Mouse (Mus musculus): Measurements from ENCODE around the gene Tulp1. TPM values are rescaled to one million over a fixed set of nuclear protein-coding genes. Genes with fewer than 3 reads are reported as not detected.

Gene Tulp1
- polyA plus RNA-seq, 1 experiment from 2014 or later: 1.5 TPM

DNA sequence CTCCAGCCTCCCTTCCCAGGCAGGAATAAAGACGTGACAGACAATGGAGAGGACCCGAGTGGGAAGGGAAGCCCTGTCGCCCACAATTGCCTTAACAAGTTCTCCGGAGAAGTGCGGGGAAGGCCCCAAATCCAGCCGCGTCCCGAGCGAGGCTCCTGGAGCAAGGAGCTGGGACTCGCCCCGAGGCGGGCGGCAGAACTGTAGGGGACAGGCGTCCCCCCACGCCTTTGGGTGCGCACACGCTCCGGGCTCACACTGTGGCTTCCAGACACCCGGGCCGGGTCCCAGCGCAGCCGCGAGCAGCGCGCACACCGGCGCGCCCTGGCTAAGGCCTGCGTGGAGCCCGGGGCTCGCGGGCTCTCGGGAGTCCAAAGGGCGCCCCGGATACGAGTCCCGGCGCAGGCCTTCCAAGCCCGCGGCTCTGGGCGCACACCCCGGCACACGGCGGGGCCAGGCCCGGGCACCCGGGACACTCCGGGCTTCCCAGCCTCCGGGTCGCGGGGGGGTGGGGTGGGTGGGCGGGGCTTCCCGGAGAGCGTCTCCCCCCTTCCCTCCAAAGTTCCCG, 15.0 kb downstream of the Tulp1 start:
- peak; percentile 16; the same call in 1 of the 2 replicates for ATAC-seq (ENCODE audit: low FRiP score)
- Histone ChIP-seq H3K27ac (replicated peaks) (peak overlapping the region; percentile 71), H3K36me3 (no peaks in the 10 kb centered on the region), H3K9ac (replicated peaks) (peak overlapping the region; percentile 59), H3K4me1 (peaks cover 50% of the 10 kb centered on the region), H3K4me2 (peak overlapping the region; percentile 95), H3K9me3 (replicated peaks) (no peaks in the 10 kb centered on the region), H3K27me3 (replicated peaks) (peaks cover 36% of the 10 kb centered on the region), H3K4me3 (replicated peaks) (peak overlapping the region; percentile 59)
- under 1% methylated on average over 54 of the region's 54 CpGs for WGBS

DNA sequence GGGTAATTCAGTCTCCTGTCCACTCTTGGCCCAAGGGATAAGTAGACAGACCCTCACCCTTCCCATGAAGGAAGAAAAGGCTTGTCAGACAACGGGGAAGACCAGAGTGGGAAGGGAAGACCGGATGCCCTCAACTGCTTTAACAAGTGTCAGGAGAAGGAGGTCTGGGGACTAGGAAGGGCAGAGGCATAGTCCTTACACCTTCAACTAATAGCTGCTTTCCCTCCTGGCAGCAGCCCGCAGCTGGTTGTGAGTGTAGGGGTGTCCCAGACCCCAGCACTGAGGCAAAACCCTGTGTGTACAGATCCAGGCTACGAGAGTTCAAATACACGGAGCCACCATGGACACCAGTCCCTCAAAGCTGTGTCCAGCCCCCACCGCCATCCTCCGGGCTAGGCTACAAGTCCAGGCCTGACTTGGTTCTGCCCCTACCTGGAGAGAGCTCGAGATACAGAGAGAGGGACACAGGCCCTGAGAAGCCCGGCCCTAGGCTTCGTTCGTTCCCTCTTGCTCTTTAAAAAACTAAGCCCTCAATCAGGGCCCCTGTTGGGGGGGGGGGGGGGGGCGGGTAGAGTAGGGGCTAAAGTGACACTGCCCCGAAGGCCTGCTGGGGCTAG, 15.7 kb downstream of the Tulp1 start:
- Histone ChIP-seq H3K36me3 (no peaks in the 10 kb centered on the region), H3K9ac (replicated peaks) (peak overlapping the region; percentile 59), H3K9me3 (replicated peaks) (no peaks in the 10 kb centered on the region), H3K4me1 (peaks cover 50% of the 10 kb centered on the region), H3K27ac (replicated peaks) (no peak overlapping the region; the same call in 1 of the 2 replicates), H3K4me3 (replicated peaks) (peak overlapping the region; percentile 59), H3K4me2 (peak overlapping the region; percentile 95), H3K27me3 (replicated peaks) (peaks cover 36% of the 10 kb centered on the region)
- ATAC-seq (ENCODE audit: low FRiP score): no peak
- 17% methylated on average over 13 of the region's 13 CpGs for WGBS

DNA sequence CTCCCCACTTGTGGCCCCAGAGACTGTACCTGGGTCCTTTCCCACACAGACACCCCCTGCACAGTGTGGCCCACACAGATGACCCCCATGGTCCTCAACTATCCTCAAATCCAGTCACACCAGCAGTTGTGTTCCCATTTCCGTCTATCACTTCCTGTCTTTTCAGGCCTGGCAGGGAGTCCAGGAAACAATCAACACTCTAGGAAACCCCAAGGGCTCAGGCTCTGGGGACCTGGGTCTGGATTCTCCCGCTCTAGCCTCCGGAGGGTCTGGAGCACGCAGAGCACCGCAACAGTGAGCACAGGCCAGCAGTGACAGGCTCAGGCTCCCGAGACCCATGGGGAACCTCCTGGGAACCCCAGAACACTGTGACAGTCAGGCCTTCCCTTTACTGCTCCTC, 16.8 kb downstream of the Tulp1 start:
- H3K4me3 ChIP-seq (replicated peaks): no peak overlapping the region
- no peak overlapping the region for H3K9ac ChIP-seq (replicated peaks)
- H3K4me1 ChIP-seq: peaks cover 50% of the 10 kb centered on the region
- no peaks in the 10 kb centered on the region for H3K9me3 ChIP-seq (replicated peaks)
- H3K27ac ChIP-seq (replicated peaks): no peak overlapping the region
- WGBS: 67% methylated on average over 6 of the region's 6 CpGs
- peaks cover 36% of the 10 kb centered on the region for H3K27me3 ChIP-seq (replicated peaks)
- H3K36me3 ChIP-seq: no peaks in the 10 kb centered on the region
- no peak for ATAC-seq (ENCODE audit: low FRiP score)
- peak overlapping the region; percentile 95; the same call in 1 of the 2 replicates for H3K4me2 ChIP-seq

DNA sequence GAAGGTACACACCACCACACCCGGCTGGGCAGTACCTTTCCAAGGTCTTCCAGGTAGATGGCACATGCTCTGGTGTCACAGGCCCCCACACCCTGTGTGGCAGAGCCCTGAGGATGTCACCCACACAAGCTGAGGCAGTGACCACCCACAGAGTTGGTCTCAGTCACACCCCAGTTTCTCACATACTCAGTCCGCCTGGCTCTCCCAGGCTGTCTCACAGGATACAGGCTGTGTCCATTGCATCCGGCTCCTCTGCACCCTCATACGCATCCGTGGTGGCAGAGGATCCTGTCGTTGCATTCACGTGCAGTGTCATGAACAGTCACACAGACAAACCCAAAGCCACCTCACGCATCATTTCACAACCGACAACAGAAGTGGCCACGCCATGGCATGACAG, 17.7 kb downstream of the Tulp1 start:
- Histone ChIP-seq H3K4me3 (replicated peaks) (no peak overlapping the region), H3K27ac (replicated peaks) (no peak overlapping the region), H3K9ac (replicated peaks) (no peak overlapping the region), H3K27me3 (replicated peaks) (peaks cover 29% of the 10 kb centered on the region), H3K36me3 (no peaks in the 10 kb centered on the region), H3K4me2 (no peak overlapping the region), H3K4me1 (peaks cover 50% of the 10 kb centered on the region), H3K9me3 (replicated peaks) (no peaks in the 10 kb centered on the region)
- 81% methylated on average over 10 of the region's 10 CpGs for WGBS
- no peak for ATAC-seq (ENCODE audit: low FRiP score)

DNA sequence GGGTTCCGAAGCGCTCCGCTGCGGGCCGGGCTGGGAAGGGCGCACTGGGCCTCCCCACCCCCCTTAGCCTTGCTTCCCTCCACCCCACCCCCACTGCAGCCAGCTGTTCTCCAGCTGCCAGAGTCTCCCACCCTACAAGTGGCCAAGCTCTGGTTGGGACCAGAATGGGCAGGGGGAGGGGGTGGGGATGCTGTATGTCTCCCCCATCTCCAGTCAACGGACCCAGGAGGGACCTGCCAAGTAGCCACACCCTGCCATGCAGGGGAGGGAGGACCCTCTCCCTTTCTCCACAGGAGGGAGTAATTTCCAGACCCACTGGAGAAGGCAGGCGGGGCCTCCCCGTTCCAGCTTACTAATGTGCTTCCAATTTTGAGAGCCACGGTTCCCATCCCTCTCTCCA, 19.1 kb downstream of the Tulp1 start:
- Histone ChIP-seq H3K4me3 (replicated peaks) (no peak overlapping the region), H3K27ac (replicated peaks) (no peak overlapping the region), H3K4me1 (peaks cover 49% of the 10 kb centered on the region), H3K4me2 (no peak overlapping the region; the same call in none of the 2 replicates), H3K36me3 (no peaks in the 10 kb centered on the region), H3K9ac (replicated peaks) (no peak overlapping the region), H3K27me3 (replicated peaks) (peaks cover 17% of the 10 kb centered on the region), H3K9me3 (replicated peaks) (no peaks in the 10 kb centered on the region)
- 16% methylated on average over 10 of the region's 10 CpGs for WGBS
- ATAC-seq (ENCODE audit: low FRiP score): no peak

DNA sequence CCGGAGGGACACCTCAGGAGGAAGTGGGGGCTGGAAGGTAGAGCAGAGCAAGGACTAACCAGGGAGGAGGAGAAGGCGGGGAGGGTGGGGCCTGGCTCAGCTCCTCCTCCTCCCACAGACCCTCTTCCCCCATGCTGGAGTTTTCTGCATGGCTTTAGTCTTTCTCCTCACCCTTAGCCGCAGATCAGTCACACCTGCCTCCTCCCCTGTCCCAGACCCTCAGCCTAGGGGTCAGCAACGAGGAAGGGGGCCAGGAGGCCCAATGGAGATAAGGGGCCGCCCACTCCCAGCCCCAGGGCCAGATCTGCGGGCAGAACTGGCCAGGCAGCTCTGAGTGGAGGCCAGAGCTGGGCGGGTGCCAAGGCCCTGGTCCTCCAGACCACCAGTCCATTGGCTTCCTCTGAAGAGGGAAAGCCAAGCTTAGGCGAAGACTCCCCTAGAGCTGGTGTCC, 19.7 kb downstream of the Tulp1 start:
- Histone ChIP-seq H3K36me3 (no peaks in the 10 kb centered on the region), H3K27me3 (replicated peaks) (peaks cover 17% of the 10 kb centered on the region), H3K4me2 (no peak overlapping the region; the same call in 1 of the 2 replicates), H3K4me3 (replicated peaks) (no peak overlapping the region), H3K9ac (replicated peaks) (no peak overlapping the region), H3K4me1 (peaks cover 48% of the 10 kb centered on the region), H3K9me3 (replicated peaks) (no peaks in the 10 kb centered on the region), H3K27ac (replicated peaks) (no peak overlapping the region)
- WGBS: 20% methylated on average over 8 of the region's 8 CpGs
- ATAC-seq (ENCODE audit: low FRiP score): no peak

DNA sequence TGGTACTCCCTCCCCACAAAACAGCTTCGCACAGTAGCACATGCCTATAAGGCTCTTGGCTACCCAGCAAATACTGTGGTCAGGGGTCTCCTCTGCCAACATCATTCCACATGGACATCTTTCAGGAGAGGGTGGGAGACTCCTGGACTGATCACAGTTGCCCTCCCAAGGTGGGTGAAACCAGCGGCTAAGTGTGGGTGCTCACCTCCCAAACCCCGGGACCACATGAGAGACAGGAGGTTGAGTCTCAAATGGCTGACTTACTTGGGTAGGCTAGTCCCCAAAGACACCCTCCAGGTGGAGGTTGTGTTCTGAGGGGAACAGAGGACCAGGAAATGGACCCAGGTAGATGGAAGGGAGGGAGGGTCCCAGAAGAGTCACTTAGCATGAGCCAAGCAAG, 20.4 kb downstream of the Tulp1 start:
- Histone ChIP-seq H3K9me3 (replicated peaks) (no peaks in the 10 kb centered on the region), H3K27ac (replicated peaks) (no peak overlapping the region), H3K4me3 (replicated peaks) (no peak overlapping the region), H3K36me3 (no peaks in the 10 kb centered on the region), H3K4me1 (peaks cover 43% of the 10 kb centered on the region), H3K9ac (replicated peaks) (no peak overlapping the region), H3K4me2 (no peak overlapping the region), H3K27me3 (replicated peaks) (peaks cover 15% of the 10 kb centered on the region)
- no peak for ATAC-seq (ENCODE audit: low FRiP score)
- WGBS: 60% methylated on average over 3 of the region's 3 CpGs

DNA sequence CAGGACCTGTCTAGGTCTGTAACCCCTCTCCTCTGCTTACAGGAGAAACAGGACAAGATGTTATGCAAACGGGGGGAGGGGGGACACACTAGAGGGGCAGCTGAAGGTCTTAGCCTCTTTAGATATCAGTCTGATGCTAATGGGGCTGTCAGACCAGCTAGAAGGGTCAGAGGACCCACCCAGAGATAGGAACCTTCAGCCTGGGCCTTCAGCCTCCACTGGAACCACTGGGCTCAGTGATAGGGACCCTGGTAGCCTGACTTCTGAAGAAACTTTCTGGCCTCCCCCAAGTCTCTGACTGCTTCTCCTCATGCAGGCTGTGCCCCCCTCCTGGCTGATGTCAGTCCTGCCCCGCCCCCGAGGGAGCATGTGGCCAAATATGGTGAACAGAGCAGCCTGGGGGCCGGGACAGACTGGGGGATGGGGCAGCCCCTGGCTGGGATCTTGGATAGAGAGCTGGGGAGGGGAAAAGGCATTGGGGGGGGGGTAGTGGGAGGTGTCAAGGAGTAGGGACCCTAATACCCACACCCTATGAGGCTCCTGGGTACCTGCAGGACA, 20.9 kb downstream of the Tulp1 start:
- H3K4me3 ChIP-seq (replicated peaks): no peak overlapping the region
- WGBS: 49% methylated on average over 4 of the region's 4 CpGs
- peaks cover 39% of the 10 kb centered on the region for H3K4me1 ChIP-seq
- no peaks in the 10 kb centered on the region for H3K36me3 ChIP-seq
- H3K9me3 ChIP-seq (replicated peaks): no peaks in the 10 kb centered on the region
- no peak overlapping the region for H3K27ac ChIP-seq (replicated peaks)
- H3K4me2 ChIP-seq: no peak overlapping the region
- H3K9ac ChIP-seq (replicated peaks): no peak overlapping the region
- peaks cover 9% of the 10 kb centered on the region for H3K27me3 ChIP-seq (replicated peaks)
- ATAC-seq (ENCODE audit: low FRiP score): no peak

DNA sequence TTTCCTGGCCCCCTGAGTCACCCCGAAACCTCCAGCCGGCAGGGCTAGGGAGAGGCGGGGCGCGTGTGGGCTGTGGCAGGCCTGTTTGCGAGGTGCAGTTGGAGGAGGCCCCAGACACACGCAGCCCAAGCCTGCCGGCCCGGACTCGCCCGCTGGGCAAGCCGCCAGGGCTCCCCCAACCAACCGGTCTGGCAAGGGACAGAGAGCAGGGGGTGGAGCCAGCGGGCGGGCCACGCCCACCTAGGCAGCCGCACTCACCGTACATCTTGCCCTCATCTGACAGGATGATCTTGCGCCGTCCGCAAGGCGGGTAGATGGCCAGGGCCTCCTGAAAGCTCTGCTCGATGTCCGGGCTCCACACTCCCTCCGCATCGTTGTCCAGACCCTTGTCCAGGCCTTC, 23.9 kb downstream of the Tulp1 start:
- H3K4me1 ChIP-seq: peaks cover 23% of the 10 kb centered on the region

DNA sequence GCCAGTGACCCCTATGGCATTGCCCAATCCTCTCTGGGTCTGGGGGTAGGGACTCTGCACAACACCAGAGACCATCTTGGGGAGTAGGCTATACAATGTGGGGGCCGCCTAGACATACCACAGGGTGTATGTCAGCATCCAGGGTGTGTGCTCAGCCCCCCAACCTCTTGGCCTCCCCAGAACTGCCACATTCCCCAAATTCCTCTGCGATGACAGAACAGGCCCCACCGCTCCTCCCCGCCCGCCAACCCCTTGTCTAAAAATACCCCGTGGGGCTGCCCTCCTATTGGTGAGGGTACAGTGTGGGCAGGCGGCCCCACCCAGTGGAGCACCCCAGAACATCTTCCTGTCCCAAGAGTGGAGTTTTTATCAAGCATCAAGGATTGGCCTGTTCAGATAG, 24.4 kb downstream of the Tulp1 start:
- Histone ChIP-seq H3K4me3 (replicated peaks) (no peak overlapping the region; the same call in 1 of the 2 replicates), H3K4me1 (peaks cover 18% of the 10 kb centered on the region), H3K36me3 (no peaks in the 10 kb centered on the region), H3K27ac (replicated peaks) (no peak overlapping the region), H3K27me3 (replicated peaks) (no peaks in the 10 kb centered on the region), H3K4me2 (peak overlapping the region; percentile 58), H3K9ac (replicated peaks) (peak overlapping the region; percentile 32; the same call in 1 of the 2 replicates), H3K9me3 (replicated peaks) (no peaks in the 10 kb centered on the region)
- ATAC-seq (ENCODE audit: low FRiP score): 0 out of 2 replicates have a peak, but pooled peaks have one; percentile 12
- 80% methylated on average over 7 of the region's 7 CpGs for WGBS

More for the DNA sequence above, 23.9 kb downstream of the Tulp1 start:
- Histone ChIP-seq H3K9ac (replicated peaks) (peak overlapping the region; percentile 32), H3K36me3 (no peaks in the 10 kb centered on the region), H3K9me3 (replicated peaks) (no peaks in the 10 kb centered on the region), H3K4me3 (replicated peaks) (peak overlapping the region; percentile 23), H3K4me2 (peak overlapping the region; percentile 58), H3K27me3 (replicated peaks) (no peaks in the 10 kb centered on the region), H3K27ac (replicated peaks) (no peak overlapping the region)
- ATAC-seq (ENCODE audit: low FRiP score): peak; percentile 39; the same call in 1 of the 2 replicates
- 5% methylated on average over 26 of the region's 26 CpGs for WGBS

DNA sequence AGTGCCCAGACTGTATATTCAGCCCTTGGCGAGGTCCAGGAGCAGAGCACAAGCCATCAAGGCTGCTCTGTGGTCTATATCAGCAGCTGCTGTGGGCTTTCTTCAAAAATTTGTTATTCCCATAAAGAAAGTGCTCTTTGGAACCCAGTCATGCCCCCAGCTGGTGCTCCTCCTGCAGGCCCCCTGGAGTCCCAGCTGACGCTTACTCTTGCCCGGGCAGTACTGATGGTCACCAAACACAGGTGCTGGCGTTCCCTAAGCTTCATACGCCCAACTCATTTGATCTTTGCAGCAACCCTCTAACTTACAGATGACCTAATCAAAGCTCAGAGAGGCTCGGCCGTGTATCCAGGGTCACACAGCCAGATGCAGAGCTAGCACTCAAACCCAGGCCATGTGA, 27.5 kb downstream of the Tulp1 start:
- Histone ChIP-seq H3K4me1 (peaks cover 23% of the 10 kb centered on the region), H3K9ac (replicated peaks) (no peak overlapping the region), H3K9me3 (replicated peaks) (no peaks in the 10 kb centered on the region), H3K4me2 (no peak overlapping the region), H3K27me3 (replicated peaks) (no peaks in the 10 kb centered on the region), H3K4me3 (replicated peaks) (no peak overlapping the region), H3K36me3 (no peaks in the 10 kb centered on the region), H3K27ac (replicated peaks) (no peak overlapping the region)
- 94% methylated on average over 7 of the region's 7 CpGs for WGBS
- no peak for ATAC-seq (ENCODE audit: low FRiP score)

DNA sequence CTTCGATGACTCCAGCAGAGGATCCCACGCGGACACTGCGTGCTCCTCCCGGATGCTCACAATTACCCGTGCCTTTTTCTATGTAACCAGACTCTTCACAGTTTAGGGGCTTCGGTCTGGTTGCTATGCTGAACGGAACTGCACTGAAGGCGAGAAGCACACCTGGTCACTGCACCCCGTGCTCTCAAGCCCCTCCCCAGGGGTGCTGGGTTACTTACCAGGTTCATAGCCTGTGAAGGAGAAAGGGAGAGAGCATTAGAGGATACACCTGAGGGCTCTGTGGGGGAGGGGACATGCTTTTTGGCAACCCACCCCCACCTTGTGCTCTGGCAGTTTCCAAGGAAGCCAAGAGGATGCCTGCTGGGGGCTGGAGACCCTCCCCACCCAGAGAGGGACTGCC, 29.8 kb downstream of the Tulp1 start:
- peaks cover 22% of the 10 kb centered on the region for H3K4me1 ChIP-seq
- no peak overlapping the region for H3K4me2 ChIP-seq
- ATAC-seq (ENCODE audit: low FRiP score): no peak
- no peaks in the 10 kb centered on the region for H3K27me3 ChIP-seq (replicated peaks)
- H3K9ac ChIP-seq (replicated peaks): no peak overlapping the region
- WGBS: 74% methylated on average over 10 of the region's 10 CpGs
- H3K9me3 ChIP-seq (replicated peaks): no peaks in the 10 kb centered on the region
- H3K27ac ChIP-seq (replicated peaks): no peak overlapping the region
- H3K36me3 ChIP-seq: peaks cover 10% of the 10 kb centered on the region
- H3K4me3 ChIP-seq (replicated peaks): no peak overlapping the region

Data from neural tube, embryonic 15.5 days (tissue).